Mouse (Mus musculus): Measurements from ENCODE around the gene Dynll1. TPM values are rescaled to one million over a fixed set of nuclear protein-coding genes. Genes with fewer than 3 reads are reported as not detected.

Gene Dynll1
- 100 to 1,000 TPM; 713 to 752 TPM for total RNA-seq (2021)

- peak; percentile 99 for DNase-seq (ENCODE audit: low spot score in 2 of 2)
- intact Hi-C loops (cut with DNase I), result loop anchor here (1.0 to 2.0 kb wide), 4 partner anchors 18 to 40 kb away; partner anchors contain the start of genes Gatc, Rnf10, Srsf9 and Triap1
Measured at GRCm38 (mm10) chr5:115300792-115301614, at the start of gene Dynll1. TSS of gene Dynll1 (minus strand) at chr5:115300999.

GRCm38 (mm10) chr5:115349225-115349555 is 48.4 kb upstream of the Dynll1 start:
- intact Hi-C loops (cut with DNase I), result no loop called here

GRCm38 (mm10) chr5:115348546-115349224 is 47.9 kb upstream of the Dynll1 start, which contains the start of gene Cox6a1:
TSS of gene Cox6a1 (minus strand) at chr5:115348981.
- peak; percentile 98 to 99 for DNase-seq (ENCODE audit: low spot score in 2 of 2)
- intact Hi-C loops (cut with DNase I), result no loop called here

More at GRCm38 (mm10) chr5:115349225-115349555, 48.4 kb upstream of the Dynll1 start:
- no peak for DNase-seq (ENCODE audit: low spot score in 2 of 2)

GRCm38 (mm10) chr5:115347564-115347963 is 46.8 kb upstream of the Dynll1 start:
- intact Hi-C loops (cut with DNase I), result no loop called here
- DNase-seq (ENCODE audit: low spot score in 2 of 2), result peak; percentile 76 to 78

- intact Hi-C loops (cut with DNase I), result loop anchor here (2.0 kb wide), 1 partner anchor 41 kb away; the partner anchor contains the start of gene Dynll1
Measured at GRCm38 (mm10) chr5:115341314-115342165, 40.7 kb upstream of the Dynll1 start.

GRCm38 (mm10) chr5:115340577-115341313 is 39.9 kb upstream of the Dynll1 start, which contains the start of the genes Gatc and Triap1:
TSS of gene Gatc (minus strand) at chr5:115341178.
TSS of gene Triap1 (plus strand) at chr5:115341225.
- DNase-seq (ENCODE audit: low spot score in 2 of 2), result peak; percentile 89 to 90
- intact Hi-C loops (cut with DNase I), result loop anchor here (2.0 kb wide), 1 partner anchor 40 kb away; the partner anchor contains the start of gene Dynll1

More at GRCm38 (mm10) chr5:115341314-115342165, 40.7 kb upstream of the Dynll1 start:
- DNase-seq (ENCODE audit: low spot score in 2 of 2), result no peak

GRCm38 (mm10) chr5:115340007-115340406 is 39.2 kb upstream of the Dynll1 start:
- intact Hi-C loops (cut with DNase I), result loop anchor here (2.0 kb wide), 1 partner anchor 39 kb away; the partner anchor contains the start of gene Dynll1

GRCm38 (mm10) chr5:115333626-115334025 is 32.8 kb upstream of the Dynll1 start:
- DNase-seq (ENCODE audit: low spot score in 2 of 2), result no peak
- intact Hi-C loops (cut with DNase I), result no loop called here

More at GRCm38 (mm10) chr5:115340007-115340406, 39.2 kb upstream of the Dynll1 start:
- no peak for DNase-seq (ENCODE audit: low spot score in 2 of 2)

- DNase-seq (ENCODE audit: low spot score in 2 of 2), result no peak
- intact Hi-C loops (cut with DNase I), result no loop called here
Measured at GRCm38 (mm10) chr5:115330955-115331354, 30.2 kb upstream of the Dynll1 start.

- peak in 1 of 2 experiments; percentile 32 for DNase-seq (ENCODE audit: low spot score in 2 of 2)
- intact Hi-C loops (cut with DNase I), result loop anchor here (1.0 kb wide), 2 partner anchors 9 to 27 kb away; no protein-coding TSS in a partner anchor
Measured at GRCm38 (mm10) chr5:115327610-115328548, 27.1 kb upstream of the Dynll1 start.

GRCm38 (mm10) chr5:115326875-115327609 is 26.2 kb upstream of the Dynll1 start, which contains the start of gene Srsf9:
TSS of gene Srsf9 (plus strand) at chr5:115327177.
- intact Hi-C loops (cut with DNase I), result loop anchor here (1.0 kb wide), 2 partner anchors 8 to 26 kb away; no protein-coding TSS in a partner anchor
- peak; percentile 92 to 96 for DNase-seq (ENCODE audit: low spot score in 2 of 2)

- no peak for DNase-seq (ENCODE audit: low spot score in 2 of 2)
- intact Hi-C loops (cut with DNase I), result no loop called here
Measured at GRCm38 (mm10) chr5:115326256-115326831, 25.5 kb upstream of the Dynll1 start.

- intact Hi-C loops (cut with DNase I), result loop anchor here (1.0 kb wide), 3 partner anchors 8 to 40 kb away; partner anchors contain the start of genes Coq5, Dynll1 and Srsf9
- peak; percentile 84 to 96 for DNase-seq (ENCODE audit: low spot score in 2 of 2)
Measured at GRCm38 (mm10) chr5:115319004-115319940, 18.5 kb upstream of the Dynll1 start.

GRCm38 (mm10) chr5:115317645-115318328 is 17.0 kb upstream of the Dynll1 start:
- intact Hi-C loops (cut with DNase I), result no loop called here
- peak; percentile 34 to 45 for DNase-seq (ENCODE audit: low spot score in 2 of 2)
